Mouse (Mus musculus): ENCODE measurements around the gene Tmem239.

Gene Tmem239

DNA sequence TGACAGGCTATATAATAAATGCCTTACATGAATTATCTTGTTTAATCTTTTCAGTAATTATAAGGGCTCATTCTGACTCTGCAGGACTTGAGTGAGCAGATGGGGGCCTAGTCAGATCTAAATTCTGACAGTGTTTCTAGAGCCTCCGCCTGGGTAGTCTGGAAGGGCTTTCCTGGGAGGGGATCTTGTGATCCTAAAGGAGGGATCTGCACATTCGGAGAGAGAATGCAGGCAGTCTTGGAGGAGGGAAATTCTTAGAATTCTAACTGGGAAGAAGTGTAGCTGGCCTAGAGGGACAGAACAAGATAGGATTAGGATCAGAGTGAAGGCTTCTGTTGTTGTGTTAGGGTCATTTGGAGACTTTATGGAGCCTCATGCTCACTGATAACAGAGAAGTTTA lies 46.0 kb downstream of the Tmem239 start:
- DNase-seq = no peak

DNA sequence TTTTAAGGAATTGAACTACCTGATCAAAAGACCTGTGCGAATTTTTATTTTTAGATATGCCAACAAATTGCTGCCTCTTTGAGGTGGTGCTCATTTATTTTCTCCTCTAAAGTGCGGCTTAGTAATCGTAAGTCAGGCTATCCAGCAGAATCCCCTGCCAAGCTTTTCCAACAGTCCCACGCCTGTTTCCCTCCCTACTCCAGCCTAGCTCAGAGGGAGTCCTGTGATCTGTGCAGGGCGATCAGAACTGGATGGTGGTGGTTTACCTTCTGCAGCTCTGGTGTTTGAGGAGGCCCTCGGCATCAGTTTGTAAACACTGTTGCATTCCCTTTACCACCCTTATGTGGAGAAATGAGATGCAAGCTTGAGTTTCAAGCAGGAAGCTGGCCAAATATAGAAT lies 47.1 kb downstream of the Tmem239 start:
- no peak for DNase-seq

DNA sequence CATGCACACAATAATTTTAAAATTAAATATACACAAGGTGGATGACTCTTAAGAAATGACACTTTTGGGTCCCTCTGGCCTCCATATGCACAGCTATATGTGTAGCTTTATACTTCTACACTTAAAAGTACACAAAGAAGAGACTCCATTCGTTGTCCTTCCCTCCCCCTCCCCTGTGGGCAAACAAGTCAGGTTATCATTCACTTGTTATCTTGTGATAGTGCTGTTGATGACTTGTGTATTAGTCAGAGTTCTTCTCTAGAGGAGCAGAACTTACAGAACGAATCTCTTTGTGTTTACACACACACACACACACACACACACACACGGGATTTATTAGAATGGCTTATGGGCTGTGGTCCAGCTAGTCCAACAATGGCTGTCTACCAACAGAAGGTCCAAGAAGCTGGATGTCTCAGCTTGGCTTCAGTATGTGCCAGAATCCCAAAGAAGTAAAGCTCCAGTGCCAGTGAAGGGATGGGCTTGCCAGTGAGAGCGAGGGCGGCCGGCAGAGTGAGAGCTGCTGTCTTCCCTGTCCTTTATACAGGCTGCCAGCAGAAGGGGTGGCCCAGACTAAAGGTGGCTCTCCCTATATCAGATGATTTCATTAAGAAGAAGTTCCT lies 48.6 kb downstream of the Tmem239 start:
- peak; percentile 74 for DNase-seq

All from cerebellum, adult 11-12 months (tissue).